Mouse (Mus musculus) embryonic facial prominence, embryonic 14.5 days (tissue): ENCODE measurements around the gene Vmn2r24. TPM values are rescaled to one million over a fixed set of nuclear protein-coding genes. Genes with fewer than 3 reads are reported as not detected.
"Not testable (repeated sequence)": the region's sequence is repeated elsewhere in the genome, so short reads cannot be mapped to it uniquely, and the experiment has no call there.

ENCODE experiments used
- ATAC-seq: fragments of 200-750 bp; cut with Nextera tagmentation; 2 replicates; pipeline ENCODE4 v1.8.0; 2017; ENCODE audit warnings: low read depth, moderate number of reproducible peaks, moderate TSS enrichment
- DNase-seq: peaks from one replicate; pipeline ENCODE4 v3.0.0-alpha.2; 2015; ENCODE audit warnings: low spot score
- H3K27ac ChIP-seq: fragments of 300-500 bp; sonication (generic); replicated peaks from 2 replicates; pipeline ENCODE4 v1.5.1; 2014; ENCODE audit warnings: low read depth, mild to moderate bottlenecking, low read length, moderate library complexity
- H3K27me3 ChIP-seq: fragments of 300-500 bp; sonication (generic); replicated peaks from 2 replicates; pipeline ENCODE4 v1.6.1; 2014; ENCODE audit warnings: low read length; ENCODE audit not compliant: control insufficient read depth, insufficient read depth
- H3K36me3 ChIP-seq: fragments of 300-500 bp; sonication (generic); 2 replicates; pipeline ENCODE4 v1.6.1; 2014; ENCODE audit warnings: low read length, mixed read lengths; ENCODE audit not compliant: control insufficient read depth, insufficient read depth
- H3K4me1 ChIP-seq: fragments of 300-500 bp; sonication (generic); 2 replicates; pipeline ENCODE4 v1.6.1; 2014; ENCODE audit warnings: antibody characterized with exemption, low read length; ENCODE audit not compliant: control insufficient read depth, insufficient read depth
- H3K4me2 ChIP-seq: fragments of 300-500 bp; sonication (generic); 2 replicates; pipeline ENCODE4 v1.6.1; 2014; ENCODE audit warnings: low read depth, mild to moderate bottlenecking, low read length, moderate library complexity, mixed read lengths
- H3K4me3 ChIP-seq: fragments of 300-500 bp; sonication (generic); 2 replicates; pipeline ENCODE4 v1.5.1; 2014; ENCODE audit warnings: low read depth, mild to moderate bottlenecking, low read length
- H3K9ac ChIP-seq: fragments of 300-500 bp; sonication (generic); 2 replicates; pipeline ENCODE4 v1.6.1; 2014; ENCODE audit warnings: low read depth, mild to moderate bottlenecking, low read length, moderate library complexity, mixed read lengths
- H3K9me3 ChIP-seq: fragments of 300-500 bp; sonication (generic); 2 replicates; pipeline ENCODE4 v1.6.1; 2016; ENCODE audit warnings: low read length; ENCODE audit not compliant: control insufficient read depth
- WGBS: fragments of 180-500 bp; shearing (Covaris S2); extraction: QIAGEN DNeasy Blood & Tissue Kit; methylation state at CpG from one replicate; pipeline ENCODE4 v1.1.7; 2014; 5-methylcytosine and 5-hydroxymethylcytosine counted together
- polyA plus RNA-seq: library from polyadenylated mRNA; unstranded; fragments of >200 nt; fragmentation: Nextera tagmentation; extraction: Ambion mirVana; gene quantifications from 2 replicates; pipeline ENCODE4 v1.2.1, GENCODE M21; 2014

Vmn2r24 gene
- not detected in 2 replicates for polyA plus RNA-seq

DNA sequence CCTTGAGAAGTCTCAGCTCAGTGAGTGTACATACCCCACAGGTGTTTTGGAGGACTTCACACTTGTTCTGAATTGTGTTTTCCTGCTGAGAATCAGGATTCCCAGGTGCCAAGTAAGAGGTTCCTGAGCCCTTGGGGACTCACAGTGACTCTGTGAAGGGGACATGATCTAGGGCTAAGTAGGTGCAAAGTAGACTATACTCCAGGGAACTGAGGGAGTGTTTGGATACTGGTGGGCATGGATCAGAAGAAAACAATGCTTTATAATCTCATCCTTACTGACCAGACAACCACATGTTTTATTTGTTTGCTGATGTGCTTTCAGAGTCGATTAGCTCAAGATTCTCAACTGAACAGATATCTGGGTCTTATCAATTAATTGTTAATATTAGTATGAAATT is at the start of gene Vmn2r24:
TSS of gene Vmn2r24 (plus strand) at position 301 of the 400 bp plus-strand sequence.
- Histone ChIP-seq H3K9ac (no peak within 1 kb of the TSS), H3K36me3 (no peaks in the 10 kb centered on the region), H3K9me3 (no peaks in the 10 kb centered on the region), H3K4me2 (no peak within 1 kb of the TSS), H3K4me3 (no peak within 1 kb of the TSS), H3K27me3 (no peaks in the 10 kb centered on the region), H3K4me1 (no peaks in the 10 kb centered on the region), H3K27ac (no peak within 1 kb of the TSS)
- ATAC-seq (no peak), DNase-seq (no peak)
- 78% methylated on average over 1 of the region's 1 CpGs for WGBS

DNA sequence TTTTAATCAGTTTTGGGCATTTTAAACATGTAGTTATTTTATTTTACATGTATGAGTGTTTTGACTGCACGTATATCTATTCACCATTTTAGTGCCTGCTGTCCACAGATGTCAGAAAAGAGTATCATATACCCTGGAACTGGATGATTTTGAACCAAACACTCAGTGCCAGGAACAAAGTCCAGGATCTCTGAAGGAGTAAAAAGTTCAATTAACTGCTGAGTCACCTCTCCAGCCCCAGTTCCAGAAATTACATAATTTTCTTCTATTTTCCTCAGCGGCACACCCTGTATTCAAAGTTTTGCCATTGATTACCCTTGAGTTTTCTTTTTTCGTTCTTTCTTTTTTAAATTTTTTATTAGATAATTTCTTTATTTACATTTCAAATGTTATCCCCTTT is 8.6 kb upstream of the Vmn2r24 start:
- Histone ChIP-seq H3K9ac (no peak overlapping the region), H3K27me3 (no peaks in the 10 kb centered on the region), H3K36me3 (no peaks in the 10 kb centered on the region), H3K4me1 (no peaks in the 10 kb centered on the region), H3K4me2 (no peak overlapping the region), H3K27ac (no peak overlapping the region), H3K4me3 (no peak overlapping the region), H3K9me3 (no peaks in the 10 kb centered on the region)
- no peak for DNase-seq
- ATAC-seq, result no peak
- 90% methylated on average over 3 of the region's 3 CpGs for WGBS

DNA sequence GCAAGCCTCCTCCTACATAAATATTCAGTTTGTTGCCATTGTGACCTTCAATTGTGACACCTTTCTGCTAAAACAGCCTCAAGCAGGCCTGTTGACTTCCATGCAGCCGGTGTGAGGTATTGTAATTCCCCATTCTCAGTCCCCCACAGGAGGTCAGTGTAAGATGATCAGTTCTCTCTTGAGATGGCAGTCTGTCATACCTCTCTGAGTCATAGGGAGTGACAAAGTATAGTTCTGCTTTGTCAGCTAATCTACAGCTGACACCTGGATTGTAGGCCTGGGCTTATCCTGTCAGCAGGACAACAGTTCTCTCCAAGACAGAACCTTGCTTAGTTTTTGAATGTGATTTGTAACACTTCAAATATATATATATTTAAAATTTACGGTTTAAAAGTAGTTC is 6.2 kb downstream of the Vmn2r24 start:
- Histone ChIP-seq H3K36me3 (no peaks in the 10 kb centered on the region), H3K27ac (no peak overlapping the region), H3K4me3 (no peak overlapping the region), H3K4me1 (no peaks in the 10 kb centered on the region), H3K27me3 (no peaks in the 10 kb centered on the region), H3K9me3 (no peaks in the 10 kb centered on the region), H3K4me2 (no peak overlapping the region), H3K9ac (no peak overlapping the region)
- ATAC-seq (no peak), DNase-seq (no peak)
- 64% methylated on average over 2 of the region's 2 CpGs for WGBS

DNA sequence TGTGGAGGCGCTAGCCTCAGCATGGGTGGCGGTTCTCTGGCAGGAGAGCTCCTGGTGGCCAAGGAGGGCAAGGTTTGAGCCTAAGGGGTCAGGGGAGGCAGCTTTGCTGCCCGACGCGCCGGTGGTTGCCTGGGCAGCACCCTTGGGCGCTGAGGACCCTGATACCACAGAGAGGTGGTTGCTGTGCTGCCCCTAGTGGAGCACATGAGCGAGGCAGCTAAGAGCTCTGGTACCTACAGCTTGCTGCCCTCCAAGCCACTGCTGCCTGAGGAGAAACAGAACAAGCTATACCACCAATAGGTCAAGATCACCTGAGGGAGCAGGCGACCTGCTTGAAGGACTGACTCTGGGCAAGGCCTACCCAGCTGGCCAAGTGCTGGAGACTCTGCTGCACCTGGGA is 15.1 kb downstream of the Vmn2r24 start:
- Histone ChIP-seq H3K36me3 (no peaks in the 10 kb centered on the region), H3K27ac (no peak overlapping the region), H3K4me2 (no peak overlapping the region), H3K9me3 (no peaks in the 10 kb centered on the region), H3K27me3 (no peaks in the 10 kb centered on the region), H3K9ac (no peak overlapping the region), H3K4me3 (no peak overlapping the region), H3K4me1 (no peaks in the 10 kb centered on the region)
- 37% methylated on average over 9 of the region's 9 CpGs for WGBS
- ATAC-seq, result no peak
- DNase-seq, result no peak

DNA sequence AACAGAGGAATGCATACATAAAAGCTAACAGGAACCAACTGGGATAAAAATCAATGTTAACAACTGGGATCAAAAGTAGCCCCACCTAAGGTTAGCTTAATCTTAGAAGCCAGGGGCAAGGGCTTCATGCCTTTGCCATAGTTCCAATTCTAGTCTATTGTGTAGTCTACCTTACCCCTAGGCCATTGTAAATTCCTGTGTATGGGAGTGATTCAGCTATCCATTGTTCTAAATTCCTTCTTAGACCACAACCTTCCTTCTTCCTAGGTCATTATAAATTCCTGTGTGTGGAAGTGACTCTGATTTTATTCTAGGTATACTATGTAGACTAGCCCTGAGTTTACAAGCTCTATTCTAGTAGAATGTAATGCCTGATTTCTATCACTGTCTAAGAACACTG is 31.6 kb downstream of the Vmn2r24 start:
- H3K36me3 ChIP-seq, H3K4me1 ChIP-seq, DNase-seq, H3K9ac ChIP-seq, H3K9me3 ChIP-seq, H3K27me3 ChIP-seq, H3K27ac ChIP-seq, H3K4me3 ChIP-seq, ATAC-seq, H3K4me2 ChIP-seq: not testable (repeated sequence)

DNA sequence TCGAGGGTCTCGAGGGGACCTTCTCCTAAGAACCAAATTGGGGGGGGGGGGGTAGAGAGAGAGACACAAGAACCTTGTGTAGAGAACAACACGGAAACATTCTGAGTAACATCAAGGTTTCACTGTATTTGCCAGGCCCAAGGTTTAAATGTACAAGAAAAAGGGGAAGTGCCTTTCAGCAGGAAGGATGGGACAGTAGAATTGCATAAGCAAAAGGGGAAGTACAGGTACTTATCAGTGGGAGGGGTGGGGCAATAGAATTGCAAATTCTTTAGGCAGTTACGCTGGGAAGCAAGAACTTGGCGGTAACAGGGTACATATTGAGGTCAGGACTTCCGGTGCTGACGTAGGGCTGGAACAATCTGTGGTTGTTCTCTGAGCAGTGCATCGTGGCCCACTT is 41.3 kb downstream of the Vmn2r24 start:
- H3K36me3 ChIP-seq, result no peaks in the 10 kb centered on the region
- H3K4me2 ChIP-seq, result no peak overlapping the region
- H3K9ac ChIP-seq, result no peak overlapping the region
- WGBS, result 74% methylated on average over 8 of the region's 8 CpGs
- H3K27me3 ChIP-seq, result no peaks in the 10 kb centered on the region
- DNase-seq (no peak), ATAC-seq (no peak)
- no peaks in the 10 kb centered on the region for H3K4me1 ChIP-seq
- H3K4me3 ChIP-seq, result no peak overlapping the region
- H3K27ac ChIP-seq, result no peak overlapping the region
- H3K9me3 ChIP-seq, result 0 out of 2 replicates have a peak, but pooled peaks cover 4% of the 10 kb centered on the region

DNA sequence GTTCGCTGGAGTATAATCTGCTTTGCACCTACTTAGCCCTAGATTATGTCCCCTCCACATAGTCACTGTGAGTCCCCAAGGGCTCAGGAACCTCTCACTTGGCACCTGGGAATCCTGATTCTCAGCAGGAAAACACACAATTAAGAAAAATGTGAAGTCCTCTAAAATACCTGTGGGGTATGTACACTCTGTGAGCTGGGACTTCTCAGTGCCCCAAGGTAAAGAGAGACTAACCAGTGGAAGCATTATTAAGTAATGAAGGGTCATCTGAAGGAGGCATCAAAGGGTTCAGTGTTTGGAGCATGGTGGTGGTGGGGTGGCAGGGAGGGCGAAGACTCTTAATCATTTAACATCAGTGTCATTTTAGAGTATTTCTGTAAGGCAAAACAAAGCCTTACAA is 74.7 kb downstream of the Vmn2r24 start, which contains the start of gene Vmn2r25:
TSS of gene Vmn2r25 (minus strand) at position 101 of the 400 bp plus-strand sequence.
- not testable (repeated sequence) for H3K27ac ChIP-seq, ATAC-seq, H3K4me3 ChIP-seq, H3K4me2 ChIP-seq, H3K9me3 ChIP-seq, H3K9ac ChIP-seq, H3K27me3 ChIP-seq, H3K4me1 ChIP-seq, H3K36me3 ChIP-seq, DNase-seq
- WGBS, result 46% methylated on average over 1 of the region's 2 CpGs

Other genes starting within 250 kb of the Vmn2r24 start
- not detected in 2 replicates for gene Vmn2r21, start 245.5 kb upstream of the Vmn2r24 start, polyA plus RNA-seq
- gene Vmn2r22, start 128.2 kb upstream of the Vmn2r24 start, polyA plus RNA-seq, result not detected in 2 replicates
- not detected in 2 replicates for gene Vmn2r23, start 76.2 kb upstream of the Vmn2r24 start, polyA plus RNA-seq
- gene Vmn2r25, start 74.6 kb downstream of the Vmn2r24 start, polyA plus RNA-seq, result not detected in 2 replicates
- 0.03 TPM in 1 of 2 replicates, not detected in the other for gene Vmn2r26, start 245.7 kb downstream of the Vmn2r24 start, polyA plus RNA-seq